Mouse (Mus musculus) heart, adult 2 months (tissue): ENCODE measurements around the gene Rab33b.

ENCODE experiments used
- CTCF ChIP-seq: fragments of 200-600 bp; IDR thresholded peaks from 2 replicates; pipeline ENCODE4 v1.8.1; 2022; ENCODE audit warnings: antibody characterized with exemption, mild to moderate bottlenecking, moderate library complexity
- POLR2A ChIP-seq: fragments of 200-500 bp; IDR thresholded peaks from 2 replicates; pipeline ENCODE4 v1.6.1; 2011; ENCODE audit warnings: mild to moderate bottlenecking, low read depth, low read length, control low read depth; ENCODE audit not compliant: insufficient read depth

DNA sequence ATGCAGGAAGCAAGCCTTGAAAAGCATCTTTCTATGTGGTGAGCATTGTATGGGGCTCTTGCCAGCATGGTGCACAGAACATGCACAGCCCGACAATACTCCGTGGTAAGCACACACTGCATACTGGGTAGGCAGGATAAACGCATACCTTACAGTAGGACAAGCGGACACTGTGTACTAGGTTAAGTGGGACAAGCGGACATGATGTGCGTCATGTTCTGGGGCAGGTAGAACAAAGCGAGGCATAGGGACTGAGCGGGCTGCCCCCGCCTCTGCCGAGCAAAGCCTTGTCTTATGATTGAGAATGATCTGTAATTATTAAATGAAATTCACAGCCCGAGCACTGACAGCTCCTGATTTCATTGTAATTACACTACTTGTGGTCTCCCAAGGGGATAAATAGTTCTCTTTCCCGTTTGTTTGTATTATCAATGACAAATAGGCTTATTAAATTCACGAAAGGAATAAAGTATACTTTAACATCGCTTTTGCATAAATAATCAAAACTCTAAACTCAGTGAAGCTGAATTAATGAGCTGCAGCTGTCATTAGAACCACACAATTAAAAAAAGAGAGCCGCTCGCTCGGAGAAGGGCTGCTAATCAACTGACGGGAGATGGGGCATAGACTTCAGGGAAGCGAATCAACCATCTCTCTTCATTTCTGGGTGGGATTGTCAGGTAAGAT lies 60.9 kb downstream of the Rab33b start:
- TF ChIP-seq POLR2A (no peak), CTCF (no peak)
